In the genomic region with DNA sequence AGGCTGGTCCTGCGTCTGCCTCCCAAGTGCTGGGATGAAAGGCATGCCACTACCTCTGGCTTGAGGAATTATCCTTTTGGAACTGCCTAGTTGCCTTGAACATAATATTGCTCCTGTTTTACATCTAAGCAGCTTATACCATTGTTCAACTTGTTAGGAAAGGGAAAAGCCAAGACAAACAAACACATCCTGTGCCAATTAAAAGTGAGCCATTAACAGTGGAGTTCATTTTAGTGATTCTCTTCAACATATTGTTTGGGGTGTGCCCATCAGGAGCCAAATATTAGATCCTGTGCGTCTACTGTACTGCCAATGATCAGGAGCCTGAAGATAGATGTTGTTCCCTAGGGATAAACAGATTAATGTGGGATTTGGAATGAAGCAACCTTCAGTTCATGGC, we compare ENCODE assay signal across 23 mouse cellular contexts. TPM values are rescaled to one million over a fixed set of nuclear protein-coding genes. Genes with fewer than 3 reads are reported as not detected.
DNase-seq lines count a peak whose midpoint lies in the region; ATAC-seq and TF ChIP-seq lines count a peak whose summit lies in the region.
"Had no signal": no experiment of that assay in that cellular context is flagged by ENCODE, and none has a peak within 500 bp of the region (broad histone marks: within the 10 kb centered on the region; RNA-seq: fewer than 3 reads in every experiment).

No protein-coding gene starts in this region.

- TF ChIP-seq POLR2A in kidney, adult 2 months (IDR thresholded peaks at IDR 0.05; ENCODE audit: low read depth, low read length): no peak

- peaks cover 6% of the 10 kb centered on the region; the same call in 1 of the 2 replicates for H3K36me3 ChIP-seq in forebrain, embryonic 11.5 days (ENCODE audit: control insufficient read depth, insufficient read depth, low read length)
- peaks cover 27% of the 10 kb centered on the region for H3K36me3 ChIP-seq in forebrain, postnatal 0 days (ENCODE audit: insufficient read depth)
- H3K36me3 ChIP-seq in kidney, adult 2 months (ENCODE audit: control insufficient read depth, insufficient read depth, low read length): no peaks in the 10 kb centered on the region; the same call in none of the 2 replicates
- peaks cover 16% of the 10 kb centered on the region for H3K36me3 ChIP-seq in midbrain, embryonic 11.5 days (ENCODE audit: control insufficient read depth, insufficient read depth, low read length)

- no peak overlapping the region for H3K4me3 ChIP-seq in forebrain, embryonic 11.5 days (ENCODE audit: low read depth, low read length)
- no peak overlapping the region for H3K4me3 ChIP-seq in forebrain, postnatal 0 days (ENCODE audit: low read depth, low read length)
- H3K4me3 ChIP-seq in kidney, adult 2 months (ENCODE audit: insufficient read depth, low read depth, low read length): no peak overlapping the region
- no peak overlapping the region for H3K4me3 ChIP-seq in midbrain, embryonic 11.5 days (ENCODE audit: low read depth, low read length)
- H3K4me3 ChIP-seq: forebrain, embryonic 10.5 days; heart, embryonic 10.5 days; heart, embryonic 13.5 days had no signal

- no peak overlapping the region for H3K4me2 ChIP-seq in forebrain, embryonic 11.5 days (ENCODE audit: low read depth, low read length, severe bottlenecking)
- H3K4me2 ChIP-seq in forebrain, postnatal 0 days (ENCODE audit: low read depth): no peak overlapping the region
- no peak overlapping the region for H3K4me2 ChIP-seq in midbrain, embryonic 11.5 days
- H3K4me2 ChIP-seq: heart, embryonic 13.5 days; hindbrain, embryonic 14.5 days had no signal

- ATAC-seq in forebrain, embryonic 11.5 days (replicated peaks; ENCODE audit: low FRiP score): no peak
- ATAC-seq in forebrain, postnatal 0 days: no peak
- ATAC-seq in midbrain, embryonic 11.5 days (ENCODE audit: low FRiP score): no peak
- ATAC-seq: activated CD4-positive, CD25-positive, alpha-beta regulatory T cell, adult 4 months; forebrain, embryonic 14.5 days; hindbrain, postnatal 0 days had no signal

- no peaks in the 10 kb centered on the region for H3K4me1 ChIP-seq in forebrain, embryonic 11.5 days (replicated peaks; ENCODE audit: control insufficient read depth, insufficient read depth, low read length)
- no peaks in the 10 kb centered on the region for H3K4me1 ChIP-seq in forebrain, postnatal 0 days (ENCODE audit: insufficient read depth)
- peaks cover 16% of the 10 kb centered on the region for H3K4me1 ChIP-seq in kidney, adult 2 months (ENCODE audit: control insufficient read depth, insufficient read depth, low read length)
- H3K4me1 ChIP-seq in midbrain, embryonic 11.5 days (ENCODE audit: control insufficient read depth, insufficient read depth, low read length): no peaks in the 10 kb centered on the region

- 88% methylated on average over 2 of the region's 2 CpGs for WGBS in forebrain, embryonic 11.5 days
- WGBS in forebrain, postnatal 0 days: 84% methylated on average over 2 of the region's 2 CpGs
- 84% methylated on average over 2 of the region's 2 CpGs for WGBS in kidney, adult 2 months
- WGBS in midbrain, embryonic 11.5 days: 91% methylated on average over 2 of the region's 2 CpGs

- DNase-seq in forebrain, embryonic 11.5 days (ENCODE audit: low spot score): peak; percentile 14
- no peak for DNase-seq in forebrain, postnatal 0 days
- peak; percentile 4 for DNase-seq in kidney, adult 2 months
- no peak for DNase-seq in kidney, adult 9 months
- peak; percentile 48 for DNase-seq in lung, postnatal 10 days
- no peak for DNase-seq in lung, postnatal 4 days
- no peak for DNase-seq in midbrain, embryonic 11.5 days (ENCODE audit: low spot score, missing footprints)
- DNase-seq: adrenal gland, adult 8-10 months; adrenal gland, postnatal 25 days; cerebellum, adult 18-20 months; cerebellum, adult 9-10 months; cerebellum, postnatal 14 days; gastrocnemius, postnatal 10 days; heart, adult 11 months; heart, postnatal 14 days; heart, postnatal 4 days had no signal

- no peak for TF ChIP-seq CTCF in forebrain, postnatal 0 days (IDR thresholded peaks at IDR 0.05; ENCODE audit: low read depth)
- no peak for TF ChIP-seq CTCF in kidney, adult 2 months (conservative IDR thresholded peaks at IDR 0.05; ENCODE audit: insufficient read depth, insufficient read length, low read depth, low read length)

- H3K27ac ChIP-seq in forebrain, embryonic 11.5 days (ENCODE audit: low read depth, low read length): no peak overlapping the region
- H3K27ac ChIP-seq in forebrain, postnatal 0 days (ENCODE audit: low read depth, low read length): no peak overlapping the region
- no peak overlapping the region for H3K27ac ChIP-seq in kidney, adult 2 months (ENCODE audit: insufficient read depth, low read depth, low read length)
- no peak overlapping the region for H3K27ac ChIP-seq in midbrain, embryonic 11.5 days (ENCODE audit: low read depth, low read length)
- H3K27ac ChIP-seq: forebrain, embryonic 10.5 days; heart, embryonic 10.5 days; heart, embryonic 13.5 days; hindbrain, embryonic 14.5 days; hindbrain, postnatal 0 days had no signal

- no peaks in the 10 kb centered on the region for H3K9me3 ChIP-seq in forebrain, embryonic 11.5 days (ENCODE audit: control insufficient read depth, low read length)
- H3K9me3 ChIP-seq in forebrain, postnatal 0 days (ENCODE audit: low read length): no peaks in the 10 kb centered on the region
- H3K9me3 ChIP-seq in midbrain, embryonic 11.5 days (ENCODE audit: control insufficient read depth, low read length): no peaks in the 10 kb centered on the region
- H3K9me3 ChIP-seq: forebrain, embryonic 10.5 days; heart, embryonic 10.5 days; heart, embryonic 13.5 days had no signal

- no peak overlapping the region for H3K9ac ChIP-seq in forebrain, embryonic 11.5 days (ENCODE audit: low read length)
- H3K9ac ChIP-seq in forebrain, postnatal 0 days: no peak overlapping the region
- H3K9ac ChIP-seq in midbrain, embryonic 11.5 days (ENCODE audit: low read length): no peak overlapping the region
- H3K9ac ChIP-seq: heart, embryonic 13.5 days; hindbrain, embryonic 14.5 days had no signal

- no peaks in the 10 kb centered on the region for H3K27me3 ChIP-seq in forebrain, embryonic 11.5 days (ENCODE audit: control insufficient read depth, insufficient read depth, low read length)
- H3K27me3 ChIP-seq in forebrain, postnatal 0 days (ENCODE audit: insufficient read depth, low read length): no peaks in the 10 kb centered on the region
- H3K27me3 ChIP-seq in kidney, adult 2 months (replicated peaks; ENCODE audit: control insufficient read depth, insufficient read depth, low read length): no peaks in the 10 kb centered on the region
- no peaks in the 10 kb centered on the region for H3K27me3 ChIP-seq in midbrain, embryonic 11.5 days (ENCODE audit: control insufficient read depth, insufficient read depth, low read length)
- H3K27me3 ChIP-seq: heart, embryonic 13.5 days had no signal

RNA-seq across cellular contexts. Expression of gene Ppp2r1b, which starts 37.1 kb away (rescaled TPM):
- polyA plus RNA-seq in forebrain, embryonic 11.5 days (2014; fragmentation: Nextera tagmentation; extraction: Ambion mirVana): 125 and 132 TPM in 2 replicates
- total RNA-seq in forebrain, postnatal 0 days (2014; rRNA removed): 15.2 and 26.0 TPM in 2 replicates
- 26.1 and 29.8 TPM in 2 replicates for polyA plus RNA-seq in forebrain, postnatal 0 days (2015; fragmentation: Nextera tagmentation; extraction: Ambion mirVana)
- polyA plus RNA-seq in kidney, adult 2 months (2012; rRNA removed): 10.2 and 13.0 TPM in 2 replicates
- 114 and 126 TPM in 2 replicates for polyA plus RNA-seq in midbrain, embryonic 11.5 days (2014; fragmentation: Nextera tagmentation; extraction: Ambion mirVana)

Comparison
In these comparisons a context has a peak if more than half of its experiments do, and no peak if none do; other contexts are left out.
1. DNase-seq: peak in forebrain, embryonic 11.5 days (single experiment), kidney, adult 2 months (single experiment) and lung, postnatal 10 days (single experiment); none in forebrain, postnatal 0 days (single experiment), kidney, adult 9 months (single experiment), lung, postnatal 4 days (0 of 2) and midbrain, embryonic 11.5 days (single experiment).